Comparison of ENCODE assay signal across 19 mouse cellular contexts in genomic region chr2:22619416-22619815, GRCm38 (mm10). TPM values are rescaled to one million over a fixed set of nuclear protein-coding genes. Genes with fewer than 3 reads are reported as not detected.
A peak's percentile ranks its signal among the peaks of the same experiment; 100 is the strongest.
DNase-seq lines count a peak whose midpoint lies in the region; ATAC-seq and TF ChIP-seq lines count a peak whose summit lies in the region.
"Had no signal": no experiment of that assay in that cellular context is flagged by ENCODE, and none has a peak within 500 bp of the region (broad histone marks: within the 10 kb centered on the region; RNA-seq: fewer than 3 reads in every experiment).

No protein-coding gene starts in this region.

- no peak for TF ChIP-seq EP300 in heart, adult 2 months (IDR thresholded peaks at IDR 0.05; ENCODE audit: insufficient read depth, low read depth, low read length)

- WGBS in hindbrain, embryonic 15.5 days: 2% methylated on average over 12 of the region's 12 CpGs
- 3% methylated on average over 12 of the region's 12 CpGs for WGBS in midbrain, postnatal 0 days
- 3% methylated on average over 12 of the region's 12 CpGs for WGBS in intestine, embryonic 15.5 days
- whole genome bisulfite sequencing in heart, adult 2 months: 5% methylated on average over 12 of the region's 12 CpGs

- TF ChIP-seq POLR2A in heart, adult 2 months (IDR thresholded peaks at IDR 0.05; ENCODE audit: insufficient read depth, low read depth, low read length): no peak

- peaks cover 48% of the 10 kb centered on the region for H3K4me1 ChIP-seq in hindbrain, embryonic 15.5 days (replicated peaks)
- 0 out of 2 replicates have a peak, but pooled peaks cover 4% of the 10 kb centered on the region for H3K4me1 ChIP-seq in midbrain, postnatal 0 days (ENCODE audit: insufficient read depth, low read length)
- H3K4me1 ChIP-seq in intestine, embryonic 15.5 days (replicated peaks): peaks cover 19% of the 10 kb centered on the region
- H3K4me1 ChIP-seq in heart, adult 2 months (ENCODE audit: control insufficient read depth, insufficient read depth, low read length): peaks cover 2% of the 10 kb centered on the region

- H3K4me2 ChIP-seq in hindbrain, embryonic 15.5 days: peak overlapping the region; percentile 77
- peak overlapping the region; percentile 36 for H3K4me2 ChIP-seq in midbrain, postnatal 0 days (ENCODE audit: low read depth, low read length, poor library complexity, severe bottlenecking)
- no peak overlapping the region for H3K4me2 ChIP-seq in intestine, embryonic 15.5 days (replicated peaks)
- H3K4me2 ChIP-seq: heart, embryonic 15.5 days; kidney, embryonic 15.5 days had no signal

- peak overlapping the region; percentile 8; the same call in 1 of the 2 replicates for H3K4me3 ChIP-seq in hindbrain, embryonic 15.5 days
- peak overlapping the region; percentile 20; the same call in 1 of the 2 replicates for H3K4me3 ChIP-seq in midbrain, postnatal 0 days (ENCODE audit: low read depth, low read length)
- H3K4me3 ChIP-seq in intestine, embryonic 15.5 days (replicated peaks): no peak overlapping the region
- H3K4me3 ChIP-seq in heart, adult 2 months: no peak overlapping the region
- H3K4me3 ChIP-seq: heart, embryonic 15.5 days; kidney, embryonic 15.5 days had no signal

- TF ChIP-seq CTCF in midbrain, postnatal 0 days (IDR thresholded peaks at IDR 0.05): no peak; the same call in 1 of the 2 replicates
- no peak for TF ChIP-seq CTCF in heart, adult 2 months (IDR thresholded peaks at IDR 0.05)

- no peak for ATAC-seq in hindbrain, embryonic 15.5 days (ENCODE audit: low FRiP score, low read depth)
- ATAC-seq in midbrain, postnatal 0 days (ENCODE audit: low FRiP score): no peak
- ATAC-seq in intestine, embryonic 15.5 days: no peak
- ATAC-seq: inflammation-experienced regulatory T-cells, adult 6 months had no signal

- peak; percentile 31 for DNase-seq in retina, embryonic 14.5 days (ENCODE audit: low spot score)
- DNase-seq in retina, postnatal 1 day: no peak
- DNase-seq in midbrain, postnatal 0 days (ENCODE audit: low spot score): no peak
- DNase-seq in heart, adult 9 months (ENCODE audit: low spot score in 2 of 2): no peak
- no peak for DNase-seq in B cell, adult 2 months
- no peak for DNase-seq in heart, adult 2 months
- DNase-seq: adrenal gland, postnatal 10 days; cerebellum, adult 9-10 months; left cerebral cortex, postnatal 4 days; lung, postnatal 14 days; thymus, postnatal 36 days had no signal

- H3K9me3 ChIP-seq in hindbrain, embryonic 15.5 days: no peaks in the 10 kb centered on the region
- no peaks in the 10 kb centered on the region for H3K9me3 ChIP-seq in midbrain, postnatal 0 days (ENCODE audit: low read length)
- H3K9me3 ChIP-seq in intestine, embryonic 15.5 days: no peaks in the 10 kb centered on the region
- H3K9me3 ChIP-seq: heart, embryonic 15.5 days; kidney, embryonic 15.5 days had no signal

- no peaks in the 10 kb centered on the region for H3K79me2 ChIP-seq in heart, adult 2 months (replicated peaks; ENCODE audit: control insufficient read depth, insufficient read depth, low read length)

- peak overlapping the region; percentile 96 for H3K27ac ChIP-seq in hindbrain, embryonic 15.5 days (replicated peaks)
- H3K27ac ChIP-seq in midbrain, postnatal 0 days (ENCODE audit: low read depth, low read length): peak overlapping the region; percentile 84
- H3K27ac ChIP-seq in intestine, embryonic 15.5 days: no peak overlapping the region
- H3K27ac ChIP-seq in heart, adult 2 months: no peak overlapping the region
- H3K27ac ChIP-seq: heart, embryonic 15.5 days; kidney, embryonic 15.5 days; liver, embryonic 14.5 days; stomach, postnatal 0 days had no signal

- H3K27me3 ChIP-seq in hindbrain, embryonic 15.5 days: peaks cover 26% of the 10 kb centered on the region; the same call in 1 of the 2 replicates
- H3K27me3 ChIP-seq in midbrain, postnatal 0 days (ENCODE audit: insufficient read depth, low read length): peaks cover 15% of the 10 kb centered on the region
- H3K27me3 ChIP-seq in intestine, embryonic 15.5 days (replicated peaks): peaks cover 56% of the 10 kb centered on the region
- H3K27me3 ChIP-seq in heart, adult 2 months (ENCODE audit: control insufficient read depth, insufficient read depth, low read length): peaks cover 22% of the 10 kb centered on the region

- intact Hi-C loops in heart, adult 2 months (cut with DNase I): no loop called here

- peak overlapping the region; percentile 15; the same call in 1 of the 2 replicates for H3K9ac ChIP-seq in hindbrain, embryonic 15.5 days
- peak overlapping the region; percentile 39 for H3K9ac ChIP-seq in midbrain, postnatal 0 days (replicated peaks; ENCODE audit: low read length, poor library complexity, severe bottlenecking)
- H3K9ac ChIP-seq in intestine, embryonic 15.5 days: no peak overlapping the region
- H3K9ac ChIP-seq in heart, adult 2 months (ENCODE audit: low read depth, low read length): no peak overlapping the region
- H3K9ac ChIP-seq: heart, embryonic 15.5 days; kidney, embryonic 15.5 days; liver, embryonic 14.5 days had no signal

- no peaks in the 10 kb centered on the region for H3K36me3 ChIP-seq in hindbrain, embryonic 15.5 days
- H3K36me3 ChIP-seq in midbrain, postnatal 0 days (ENCODE audit: insufficient read depth, low read length): no peaks in the 10 kb centered on the region
- H3K36me3 ChIP-seq in intestine, embryonic 15.5 days: no peaks in the 10 kb centered on the region
- no peaks in the 10 kb centered on the region for H3K36me3 ChIP-seq in heart, adult 2 months (ENCODE audit: control insufficient read depth, insufficient read depth, low read length)
- H3K36me3 ChIP-seq: heart, embryonic 15.5 days; kidney, embryonic 15.5 days had no signal

RNA-seq across cellular contexts. Expression of gene Gad2, which starts 2.6 kb away (rescaled TPM):
- 40.7 and 41.7 TPM in 2 replicates for polyA plus RNA-seq in hindbrain, embryonic 15.5 days (2015; fragmentation: Nextera tagmentation; extraction: Ambion mirVana)
- 49.4 and 77.6 TPM in 2 replicates for total RNA-seq in midbrain, postnatal 0 days (2014; rRNA removed)
- 43.2 and 52.6 TPM in 2 replicates for polyA plus RNA-seq in midbrain, postnatal 0 days (2015; fragmentation: Nextera tagmentation; extraction: Ambion mirVana)
- 0.04 and 0.30 TPM in 2 replicates for polyA plus RNA-seq in intestine, embryonic 15.5 days (2015; fragmentation: Nextera tagmentation; extraction: Ambion mirVana)
- not detected for total RNA-seq in heart, adult 2 months (2021)
- not detected in 2 replicates for polyA plus RNA-seq in heart, adult 2 months (2012; rRNA removed)
- total RNA-seq: gastrocnemius, postnatal 4 days had no signal
- polyA plus RNA-seq: liver, embryonic 14.5 days had no signal

Comparison
In these comparisons a context has a peak if more than half of its experiments do, and no peak if none do; other contexts are left out.
1. H3K27ac ChIP-seq: peak in hindbrain, embryonic 15.5 days (single experiment) and midbrain, postnatal 0 days (single experiment); none in intestine, embryonic 15.5 days (single experiment) and heart, adult 2 months (single experiment).
2. H3K4me3 ChIP-seq: peak in hindbrain, embryonic 15.5 days (single experiment) and midbrain, postnatal 0 days (single experiment); none in intestine, embryonic 15.5 days (single experiment) and heart, adult 2 months (single experiment).
3. H3K9ac ChIP-seq: peak in hindbrain, embryonic 15.5 days (single experiment) and midbrain, postnatal 0 days (single experiment); none in intestine, embryonic 15.5 days (single experiment) and heart, adult 2 months (single experiment).
4. RNA of gene Gad2, which starts 2.6 kb away (polyA plus RNA-seq): 43.2 to 52.6 TPM in midbrain, postnatal 0 days and 40.7 to 41.7 TPM in hindbrain, embryonic 15.5 days; 0.04 to 0.30 TPM in intestine, embryonic 15.5 days and not detected in heart, adult 2 months; every median in the first group is over 10 times any median in the second.